Mouse (Mus musculus) splenic B cell, adult 2 months (primary cell): ENCODE data around the gene Rangrf.
"Not testable (repeated sequence)": the region's sequence is repeated elsewhere in the genome, so short reads cannot be mapped to it uniquely, and the experiment has no call there.

Experiments used
- DNase-seq: peaks from one replicate; pipeline ENCODE4 v3.0.0-alpha.2; 2011; ENCODE audit warnings: low read depth, low spot score
- H3K27me3 ChIP-seq: 2 replicates; pipeline ENCODE4 v1.6.1; 2012; ENCODE audit warnings: mild to moderate bottlenecking, low read length, moderate library complexity, mixed read lengths; ENCODE audit not compliant: control insufficient read depth, poor library complexity, insufficient read depth, severe bottlenecking
- H3K36me3 ChIP-seq: 2 replicates; pipeline ENCODE4 v1.6.1; 2012; ENCODE audit warnings: mild to moderate bottlenecking, low read length, moderate library complexity, mixed read lengths; ENCODE audit not compliant: control insufficient read depth, poor library complexity, insufficient read depth, severe bottlenecking

Gene Rangrf

DNA sequence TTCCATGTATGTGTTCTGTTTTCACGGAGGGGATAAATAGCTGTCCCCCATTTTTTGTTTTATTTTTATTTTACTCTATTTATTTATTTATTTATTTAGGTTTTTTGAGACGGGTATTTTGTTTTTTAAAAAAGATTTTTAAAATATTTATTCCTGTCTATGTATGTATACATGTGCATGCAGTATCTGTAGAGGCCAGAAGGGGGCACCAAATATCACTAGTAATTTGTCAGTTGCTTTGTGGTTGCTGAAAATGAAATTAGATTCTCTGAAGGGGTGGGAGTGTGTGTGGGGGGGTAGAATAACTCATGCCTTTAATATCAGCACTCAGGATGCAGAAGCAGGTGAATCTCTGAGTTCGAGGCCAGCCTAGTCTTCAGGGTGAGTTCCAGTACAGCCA is 9.1 kb downstream of the Rangrf start:
- H3K27me3 ChIP-seq = no peaks in the 10 kb centered on the region
- peak; percentile 91 for DNase-seq
- no peaks in the 10 kb centered on the region for H3K36me3 ChIP-seq

GRCm38 (mm10) chr11:68965050-68965449 is 9.9 kb downstream of the Rangrf start:
- Histone ChIP-seq H3K27me3 (no peaks in the 10 kb centered on the region), H3K36me3 (no peaks in the 10 kb centered on the region)
- no peak for DNase-seq

GRCm38 (mm10) chr11:68963405-68963804 is 11.6 kb downstream of the Rangrf start:
- no peaks in the 10 kb centered on the region for H3K27me3 ChIP-seq

GRCm38 (mm10) chr11:68962159-68962558 is 12.8 kb downstream of the Rangrf start:
- not testable (repeated sequence) for H3K36me3 ChIP-seq, DNase-seq, H3K27me3 ChIP-seq

More at GRCm38 (mm10) chr11:68963405-68963804, 11.6 kb downstream of the Rangrf start:
- no peak for DNase-seq
- no peaks in the 10 kb centered on the region for H3K36me3 ChIP-seq

GRCm38 (mm10) chr11:68961596-68961995 is 13.4 kb downstream of the Rangrf start:
- H3K36me3 ChIP-seq = no peaks in the 10 kb centered on the region
- no peak for DNase-seq
- H3K27me3 ChIP-seq = no peaks in the 10 kb centered on the region

- H3K36me3 ChIP-seq = no peaks in the 10 kb centered on the region
- H3K27me3 ChIP-seq = no peaks in the 10 kb centered on the region
- no peak for DNase-seq
Observed at GRCm38 (mm10) chr11:68957971-68958370, 17.0 kb downstream of the Rangrf start.

DNA sequence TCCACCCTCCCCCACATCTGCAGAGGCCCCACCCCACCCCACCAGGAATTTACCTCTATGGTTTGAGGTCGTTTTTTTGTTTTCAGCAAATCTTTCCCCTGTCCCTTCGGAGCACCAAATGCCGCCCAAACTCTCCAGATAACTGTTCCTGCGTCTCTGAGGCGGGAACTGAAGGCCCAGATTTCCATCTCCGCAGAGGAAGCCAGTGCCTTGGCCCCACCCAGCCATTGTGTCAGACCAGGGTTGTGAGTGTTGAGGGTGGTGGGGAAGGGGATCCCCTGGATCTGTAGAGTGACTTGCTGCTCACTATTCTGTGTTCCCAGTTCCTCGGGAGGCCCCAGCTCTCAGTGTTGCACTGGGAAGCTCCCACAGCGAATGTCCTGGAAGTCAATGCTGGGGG is 17.7 kb downstream of the Rangrf start, which contains the start of gene Arhgef15:
Arhgef15 (minus strand) TSS at position 173 of the 400 bp plus-strand sequence.
- DNase-seq = no peak
- Histone ChIP-seq H3K36me3 (no peaks in the 10 kb centered on the region), H3K27me3 (no peaks in the 10 kb centered on the region)

DNA sequence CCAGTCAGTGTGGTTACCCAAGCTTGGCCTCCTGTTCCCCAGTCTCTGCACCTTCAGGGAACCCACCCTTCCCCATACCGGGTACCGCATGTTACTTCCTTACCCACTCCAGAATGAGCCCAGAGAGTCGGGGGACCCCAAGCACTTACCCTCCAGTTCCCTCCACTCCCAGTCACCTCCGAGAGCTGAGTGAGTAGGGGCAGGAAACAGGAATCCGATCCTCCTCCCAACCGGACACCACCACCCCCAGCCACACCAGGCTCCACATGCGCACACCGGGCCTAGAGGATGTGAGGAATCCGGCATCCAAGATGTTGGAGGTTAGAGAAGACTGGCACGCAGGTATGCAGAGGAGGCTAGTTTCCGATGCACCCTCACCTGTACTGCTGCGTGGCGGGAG is 18.3 kb downstream of the Rangrf start:
- no peaks in the 10 kb centered on the region for H3K36me3 ChIP-seq
- no peak for DNase-seq

GRCm38 (mm10) chr11:68956107-68956506 is 18.9 kb downstream of the Rangrf start:
- Histone ChIP-seq H3K27me3 (no peaks in the 10 kb centered on the region), H3K36me3 (no peaks in the 10 kb centered on the region)
- no peak for DNase-seq

More for the DNA sequence above, 18.3 kb downstream of the Rangrf start:
- no peaks in the 10 kb centered on the region for H3K27me3 ChIP-seq

GRCm38 (mm10) chr11:68955473-68955872 is 19.5 kb downstream of the Rangrf start:
- no peaks in the 10 kb centered on the region for H3K27me3 ChIP-seq
- DNase-seq = no peak
- H3K36me3 ChIP-seq = no peaks in the 10 kb centered on the region

- no peak for DNase-seq
Observed at GRCm38 (mm10) chr11:68954408-68954807, 20.6 kb downstream of the Rangrf start.

GRCm38 (mm10) chr11:68953903-68954302 is 21.1 kb downstream of the Rangrf start:
- no peak for DNase-seq
- no peaks in the 10 kb centered on the region for H3K36me3 ChIP-seq

More at GRCm38 (mm10) chr11:68954408-68954807, 20.6 kb downstream of the Rangrf start:
- no peaks in the 10 kb centered on the region for H3K27me3 ChIP-seq
- no peaks in the 10 kb centered on the region for H3K36me3 ChIP-seq

GRCm38 (mm10) chr11:68947542-68947993 is 27.4 kb downstream of the Rangrf start:
- H3K27me3 ChIP-seq = no peaks in the 10 kb centered on the region
- no peaks in the 10 kb centered on the region for H3K36me3 ChIP-seq
- no peak for DNase-seq

More at GRCm38 (mm10) chr11:68953903-68954302, 21.1 kb downstream of the Rangrf start:
- H3K27me3 ChIP-seq = no peaks in the 10 kb centered on the region

DNA sequence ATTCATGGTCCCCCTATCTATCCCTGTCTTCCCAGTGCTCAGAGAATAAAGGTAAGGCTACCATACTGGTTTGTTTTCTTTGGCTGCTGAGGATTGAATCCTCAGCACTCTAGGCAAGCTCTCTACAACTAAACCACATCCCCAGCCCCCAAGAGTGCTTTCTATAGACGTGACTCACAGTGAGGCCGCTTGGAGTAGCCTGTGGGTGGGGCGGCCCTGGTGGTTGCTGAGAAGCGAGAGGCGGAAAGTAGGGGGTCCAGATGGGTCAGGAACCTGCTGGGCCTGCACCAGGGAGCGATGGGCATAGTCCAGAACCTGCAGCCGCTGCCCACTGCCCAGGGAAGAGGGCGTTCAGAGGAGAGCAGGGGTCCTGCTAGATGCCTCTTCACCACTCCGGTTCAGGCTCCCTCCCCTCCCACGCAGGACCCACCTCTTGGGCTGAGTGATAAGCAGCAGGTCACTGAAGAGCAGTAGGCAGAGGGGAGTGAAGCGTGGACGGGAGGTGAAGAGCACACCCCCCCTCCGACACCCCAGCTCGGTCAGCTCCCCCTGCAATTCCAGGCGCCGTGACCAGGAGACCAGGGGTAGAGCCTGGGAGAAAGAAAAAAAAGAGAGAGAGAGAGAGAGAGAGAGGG is 28.1 kb downstream of the Rangrf start:
- Histone ChIP-seq H3K27me3 (no peaks in the 10 kb centered on the region), H3K36me3 (no peaks in the 10 kb centered on the region)
- no peak for DNase-seq

GRCm38 (mm10) chr11:68946001-68946400 is 29.0 kb downstream of the Rangrf start:
- Histone ChIP-seq H3K36me3 (no peaks in the 10 kb centered on the region), H3K27me3 (no peaks in the 10 kb centered on the region)
- DNase-seq = no peak

GRCm38 (mm10) chr11:68945245-68945644 is 29.7 kb downstream of the Rangrf start:
- Histone ChIP-seq H3K27me3 (no peaks in the 10 kb centered on the region), H3K36me3 (no peaks in the 10 kb centered on the region)
- no peak for DNase-seq
